Mouse (Mus musculus) left cerebral cortex, adult 2 months (tissue): ENCODE data around the gene Maml1. TPM values are rescaled to one million over a fixed set of nuclear protein-coding genes. Genes with fewer than 3 reads are reported as not detected.
A peak's percentile ranks its signal among the peaks of the same experiment; 100 is the strongest.

Experiments used
- DNase-seq, 2 experiments: peaks; one replicate each; pipeline ENCODE4 v3.0.0; 2021 to 2022; ENCODE audit warnings: low spot score in 2 of 2, mixed read lengths in 1 of 2; ENCODE audit errors: extremely low spot score in 1 of 2
- H3K27ac ChIP-seq: fragments of 200-600 bp; 2 replicates; pipeline ENCODE4 v1.8.1; 2022
- H3K4me3 ChIP-seq: fragments of 200-600 bp; 2 replicates; pipeline ENCODE4 v1.8.1; 2022
- CTCF ChIP-seq: fragments of 200-600 bp; IDR thresholded peaks from 2 replicates; pipeline ENCODE4 v1.8.1; 2022; ENCODE audit warnings: antibody characterized with exemption, mild to moderate bottlenecking, moderate library complexity
- intact Hi-C: fragments of 180-260 bp; cut with DNase I; formaldehyde crosslinking; loops from one replicate; pipeline ENCODE4 v1.15.1; 2025
- long read RNA-seq, 2 experiments: library from polyadenylated mRNA; stranded (forward); transcript quantifications; one replicate each; pipeline ENCODE4 v2.0.0; 2021; ENCODE audit warnings: borderline mapping rate in 2 of 2
- total RNA-seq, 2 experiments: library from RNA; stranded (reverse); gene quantifications; 2 replicates each; pipeline ENCODE4 v1.2.3; 2021

Maml1 gene
- 10 to 100 TPM; 11.1 to 11.5 TPM for total RNA-seq
- long read RNA-seq, experiment 1, full-length matches to known transcripts, result 5 of 7 reads
- long read RNA-seq, experiment 1, partial matches to known transcripts, result 2 of 7 reads
- long read RNA-seq, experiment 1, other reads (novel, unspliced or antisense), result 0 of 7 reads
- long read RNA-seq, experiment 2, full-length matches to known transcripts, result 4 of 7 reads
- long read RNA-seq, experiment 2, partial matches to known transcripts, result 0 of 7 reads
- long read RNA-seq, experiment 2, other reads (novel, unspliced or antisense), result 3 of 7 reads

GRCm38 (mm10) chr11:50292190-50292855 lies at the start of gene Maml1:
Gene Maml1, minus strand, starts transcription at chr11:50292311.
- peak within 1 kb of the TSS; percentile 96 for H3K27ac ChIP-seq
- TF ChIP-seq CTCF, result no peak
- intact Hi-C loops, result loop anchor here (2.0 kb wide), 2 partner anchors 32 to 84 kb away; partner anchors contain the start of genes Canx and Hnrnph1
- peak; percentile 97 for DNase-seq
- peak within 1 kb of the TSS; percentile 78 for H3K4me3 ChIP-seq

GRCm38 (mm10) chr11:50336891-50337290 lies 44.8 kb upstream of the Maml1 start:
- Histone ChIP-seq H3K27ac (no peak overlapping the region), H3K4me3 (no peak overlapping the region)
- intact Hi-C loops, result no loop called here
- TF ChIP-seq CTCF, result no peak
- no peak for DNase-seq

GRCm38 (mm10) chr11:50336126-50336525 lies 44.0 kb upstream of the Maml1 start:
- no peak for TF ChIP-seq CTCF
- Histone ChIP-seq H3K4me3 (no peak overlapping the region), H3K27ac (no peak overlapping the region)
- DNase-seq, result no peak
- intact Hi-C loops, result no loop called here

- intact Hi-C loops, result no loop called here
- TF ChIP-seq CTCF, result no peak
- no peak for DNase-seq
Observed at GRCm38 (mm10) chr11:50333181-50333580, 41.1 kb upstream of the Maml1 start.

GRCm38 (mm10) chr11:50329378-50329777 lies 37.3 kb upstream of the Maml1 start:
- H3K4me3 ChIP-seq, result no peak overlapping the region
- intact Hi-C loops, result loop anchor here (5.0 kb wide), 1 partner anchor 48 kb away; the partner anchor contains the start of gene Hnrnph1
- no peak for DNase-seq
- TF ChIP-seq CTCF, result no peak
- no peak overlapping the region for H3K27ac ChIP-seq

More at GRCm38 (mm10) chr11:50333181-50333580, 41.1 kb upstream of the Maml1 start:
- no peak overlapping the region for H3K4me3 ChIP-seq
- H3K27ac ChIP-seq, result no peak overlapping the region

GRCm38 (mm10) chr11:50328075-50328625 lies 36.0 kb upstream of the Maml1 start:
- intact Hi-C loops, result loop anchor here (5.0 kb wide), 1 partner anchor 49 kb away; the partner anchor contains the start of gene Hnrnph1
- no peak for DNase-seq
- Histone ChIP-seq H3K4me3 (no peak overlapping the region), H3K27ac (no peak overlapping the region)
- no peak for TF ChIP-seq CTCF

- intact Hi-C loops, result loop anchor here (5.0 kb wide), 1 partner anchor 51 kb away; the partner anchor contains the start of gene Hnrnph1
- no peak for DNase-seq
Observed at GRCm38 (mm10) chr11:50326302-50326966, 34.3 kb upstream of the Maml1 start.

GRCm38 (mm10) chr11:50325496-50326301 lies 33.6 kb upstream of the Maml1 start, which contains the start of gene Canx:
Gene Canx, minus strand, starts transcription at chr11:50325673.
- intact Hi-C loops, result loop anchor here (2.0 to 5.0 kb wide), 3 partner anchors 33 to 52 kb away; partner anchors contain the start of genes Hnrnph1 and Maml1
- TF ChIP-seq CTCF, result no peak; the same call in 1 of the 2 replicates
- DNase-seq, result peak; percentile 99

More at GRCm38 (mm10) chr11:50326302-50326966, 34.3 kb upstream of the Maml1 start:
- H3K4me3 ChIP-seq, result peak overlapping the region; percentile 77
- no peak for TF ChIP-seq CTCF
- peak overlapping the region; percentile 98 for H3K27ac ChIP-seq

GRCm38 (mm10) chr11:50324751-50325471 lies 32.8 kb upstream of the Maml1 start:
- no peak for DNase-seq
- H3K4me3 ChIP-seq, result peak overlapping the region; percentile 77
- no peak for TF ChIP-seq CTCF
- intact Hi-C loops, result loop anchor here (2.0 to 5.0 kb wide), 3 partner anchors 32 to 52 kb away; partner anchors contain the start of genes Hnrnph1 and Maml1
- peak overlapping the region; percentile 94 for H3K27ac ChIP-seq

More at GRCm38 (mm10) chr11:50325496-50326301, 33.6 kb upstream of the Maml1 start, which contains the start of gene Canx:
- H3K27ac ChIP-seq, result peak within 1 kb of the TSS; percentile 98
- H3K4me3 ChIP-seq, result peak within 1 kb of the TSS; percentile 77

- Histone ChIP-seq H3K27ac (no peak overlapping the region), H3K4me3 (peak overlapping the region; percentile 77; the same call in 1 of the 2 replicates)
- no peak for DNase-seq
- no peak for TF ChIP-seq CTCF
- intact Hi-C loops, result loop anchor here (2.0 kb wide), 2 partner anchors 31 to 41 kb away; partner anchors contain the start of gene Maml1
Observed at GRCm38 (mm10) chr11:50323843-50324242, 31.7 kb upstream of the Maml1 start.
